Mouse (Mus musculus) liver, embryonic 14.5 days (tissue): ENCODE measurements around the gene Zbtb16.

Experiments used
- CTCF ChIP-seq: IDR thresholded peaks from 2 replicates; pipeline ENCODE4 v1.5.1; 2016; ENCODE audit warnings: antibody characterized with exemption, low read depth, control low read depth
- EP300 ChIP-seq: IDR thresholded peaks from 2 replicates; pipeline ENCODE4 v1.6.1; 2016; ENCODE audit warnings: antibody characterized with exemption, low read depth

GRCm38 (mm10) chr9:48795740-48796139 lies 40.3 kb downstream of the Zbtb16 start:
- TF ChIP-seq CTCF (no peak), EP300 (no peak)
